Mouse (Mus musculus): ENCODE measurements at regions not wholly inside any gene's neighbourhood (a gene's known extent, or its start where the extent isn't known, plus 50 kb on each side); places are given as distances from the start of the nearest gene placed in this dataset.

GRCm38 (mm10) chr12:69441764-69442163 is 69.5 kb upstream of the Gm9887 start:
- no peaks in the 10 kb centered on the region for H3K36me3 ChIP-seq (ENCODE audit: control insufficient read depth, insufficient read depth, low read length)
- no peaks in the 10 kb centered on the region for H3K9me3 ChIP-seq (ENCODE audit: control insufficient read depth, low read length)
- 85% methylated on average over 4 of the region's 4 CpGs for WGBS
- H3K4me1 ChIP-seq (replicated peaks; ENCODE audit: control insufficient read depth, insufficient read depth, low read length): 0 out of 2 replicates have a peak, but pooled peaks cover 2% of the 10 kb centered on the region
- H3K27ac ChIP-seq (ENCODE audit: low read depth, low read length): no peak overlapping the region
- no peak overlapping the region for H3K4me3 ChIP-seq (ENCODE audit: low read depth, low read length)
- H3K27me3 ChIP-seq (ENCODE audit: control insufficient read depth, insufficient read depth, low read length): no peaks in the 10 kb centered on the region
- DNase-seq (ENCODE audit: low spot score) (no peak), ATAC-seq (ENCODE audit: low FRiP score) (no peak)
- H3K9ac ChIP-seq (ENCODE audit: low read depth, low read length): no peak overlapping the region
- H3K4me2 ChIP-seq (replicated peaks; ENCODE audit: low read depth, low read length): no peak overlapping the region

- ATAC-seq (ENCODE audit: low FRiP score) (no peak), DNase-seq (ENCODE audit: low spot score) (no peak)
- Histone ChIP-seq H3K9ac (ENCODE audit: low read depth, low read length) (no peak overlapping the region), H3K27me3 (ENCODE audit: control insufficient read depth, insufficient read depth, low read length) (no peaks in the 10 kb centered on the region), H3K4me3 (ENCODE audit: low read depth, low read length) (no peak overlapping the region), H3K4me1 (replicated peaks; ENCODE audit: control insufficient read depth, insufficient read depth, low read length) (no peaks in the 10 kb centered on the region), H3K9me3 (ENCODE audit: control insufficient read depth, low read length) (no peaks in the 10 kb centered on the region), H3K27ac (ENCODE audit: low read depth, low read length) (no peak overlapping the region), H3K36me3 (ENCODE audit: control insufficient read depth, insufficient read depth, low read length) (no peaks in the 10 kb centered on the region), H3K4me2 (replicated peaks; ENCODE audit: low read depth, low read length) (no peak overlapping the region)
- WGBS: 79% methylated on average over 5 of the region's 5 CpGs
Measured at GRCm38 (mm10) chr12:69438271-69438670, 66.0 kb upstream of the Gm9887 start.

DNA sequence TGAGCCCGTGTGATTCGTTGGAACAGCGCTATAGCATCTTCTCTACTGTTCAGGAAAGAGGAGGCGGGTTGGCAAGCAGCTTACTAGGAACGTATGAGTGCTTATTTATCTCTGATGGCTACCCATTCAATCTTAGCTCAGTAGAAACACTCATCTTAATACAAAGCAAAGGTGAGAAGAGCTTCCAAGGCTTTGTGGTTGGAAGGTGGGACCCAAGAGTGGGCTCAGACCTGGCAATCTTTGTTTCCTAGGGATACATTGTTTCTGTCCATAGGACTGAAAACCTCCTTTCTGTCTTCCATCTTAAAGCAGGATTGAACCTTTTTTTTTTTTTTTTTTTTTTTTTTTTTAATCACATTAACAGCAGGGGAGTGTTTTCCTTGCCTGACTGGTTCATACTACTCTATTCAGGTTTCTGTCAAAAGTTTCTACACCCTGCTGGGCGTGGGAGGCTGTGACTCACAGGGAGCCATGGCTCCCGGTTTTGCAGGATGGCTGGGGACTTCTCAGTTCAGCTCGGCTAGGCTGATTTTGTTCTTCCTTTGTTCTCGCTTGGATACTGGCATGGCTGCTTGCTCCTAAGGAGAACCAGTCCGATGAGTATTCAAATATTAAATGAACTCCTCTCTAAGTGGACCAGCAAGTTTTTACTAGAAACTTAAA is 64.7 kb upstream of the Gm9887 start:
- Histone ChIP-seq H3K4me2 (replicated peaks; ENCODE audit: low read depth, low read length) (no peak overlapping the region), H3K4me3 (ENCODE audit: low read depth, low read length) (no peak overlapping the region), H3K36me3 (ENCODE audit: control insufficient read depth, insufficient read depth, low read length) (no peaks in the 10 kb centered on the region), H3K27ac (ENCODE audit: low read depth, low read length) (no peak overlapping the region), H3K27me3 (ENCODE audit: control insufficient read depth, insufficient read depth, low read length) (no peaks in the 10 kb centered on the region), H3K4me1 (replicated peaks; ENCODE audit: control insufficient read depth, insufficient read depth, low read length) (no peaks in the 10 kb centered on the region), H3K9ac (ENCODE audit: low read depth, low read length) (no peak overlapping the region), H3K9me3 (ENCODE audit: control insufficient read depth, low read length) (no peaks in the 10 kb centered on the region)
- ATAC-seq (ENCODE audit: low FRiP score) (peak; percentile 75; the same call in 1 of the 2 replicates), DNase-seq (ENCODE audit: low spot score) (peak; percentile 55)
- 22% methylated on average over 10 of the region's 10 CpGs for WGBS

GRCm38 (mm10) chr12:69434315-69434714 is 62.1 kb upstream of the Gm9887 start:
- ATAC-seq (ENCODE audit: low FRiP score) (no peak), DNase-seq (ENCODE audit: low spot score) (no peak)
- no peak overlapping the region for H3K9ac ChIP-seq (ENCODE audit: low read depth, low read length)
- H3K27ac ChIP-seq (ENCODE audit: low read depth, low read length): no peak overlapping the region
- no peaks in the 10 kb centered on the region for H3K36me3 ChIP-seq (ENCODE audit: control insufficient read depth, insufficient read depth, low read length)
- no peaks in the 10 kb centered on the region for H3K27me3 ChIP-seq (ENCODE audit: control insufficient read depth, insufficient read depth, low read length)
- H3K4me1 ChIP-seq (replicated peaks; ENCODE audit: control insufficient read depth, insufficient read depth, low read length): no peaks in the 10 kb centered on the region
- H3K4me2 ChIP-seq (replicated peaks; ENCODE audit: low read depth, low read length): no peak overlapping the region
- H3K9me3 ChIP-seq (ENCODE audit: control insufficient read depth, low read length): no peaks in the 10 kb centered on the region
- 71% methylated on average over 4 of the region's 4 CpGs for WGBS
- H3K4me3 ChIP-seq (ENCODE audit: low read depth, low read length): no peak overlapping the region

GRCm38 (mm10) chr12:69432086-69432485 is 59.8 kb upstream of the Gm9887 start:
- ATAC-seq (ENCODE audit: low FRiP score) (no peak), DNase-seq (ENCODE audit: low spot score) (no peak)
- Histone ChIP-seq H3K36me3 (ENCODE audit: control insufficient read depth, insufficient read depth, low read length) (no peaks in the 10 kb centered on the region), H3K4me2 (replicated peaks; ENCODE audit: low read depth, low read length) (no peak overlapping the region), H3K9ac (ENCODE audit: low read depth, low read length) (no peak overlapping the region), H3K27me3 (ENCODE audit: control insufficient read depth, insufficient read depth, low read length) (no peaks in the 10 kb centered on the region), H3K27ac (ENCODE audit: low read depth, low read length) (no peak overlapping the region), H3K9me3 (ENCODE audit: control insufficient read depth, low read length) (no peaks in the 10 kb centered on the region), H3K4me3 (ENCODE audit: low read depth, low read length) (no peak overlapping the region), H3K4me1 (replicated peaks; ENCODE audit: control insufficient read depth, insufficient read depth, low read length) (no peaks in the 10 kb centered on the region)
- 54% methylated on average over 7 of the region's 7 CpGs for WGBS

DNA sequence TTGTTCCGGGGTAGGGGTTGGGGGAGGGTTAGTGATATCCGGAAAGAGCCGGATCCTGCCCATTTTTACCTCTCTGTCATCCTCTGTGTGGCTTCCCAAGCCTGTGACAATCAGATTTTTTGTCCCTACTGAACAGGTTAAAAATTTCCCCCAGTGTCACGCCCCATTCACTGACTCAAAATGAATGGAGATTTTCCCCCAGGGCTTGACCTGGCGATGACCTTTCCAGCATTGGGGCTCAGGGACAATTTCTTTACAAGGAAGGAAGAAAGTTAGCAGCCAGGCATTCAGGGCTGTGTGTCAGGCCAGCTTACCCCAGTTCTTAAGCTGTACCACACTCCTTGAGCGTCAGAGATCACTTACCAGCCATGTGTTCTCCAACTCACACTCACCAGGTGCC is 55.9 kb upstream of the Gm9887 start:
- H3K4me3 ChIP-seq (ENCODE audit: low read depth, low read length): no peak overlapping the region
- ATAC-seq (ENCODE audit: low FRiP score) (no peak), DNase-seq (ENCODE audit: low spot score) (no peak)
- no peaks in the 10 kb centered on the region for H3K27me3 ChIP-seq (ENCODE audit: control insufficient read depth, insufficient read depth, low read length)
- WGBS: 38% methylated on average over 6 of the region's 6 CpGs
- H3K27ac ChIP-seq (ENCODE audit: low read depth, low read length): no peak overlapping the region
- no peaks in the 10 kb centered on the region for H3K36me3 ChIP-seq (ENCODE audit: control insufficient read depth, insufficient read depth, low read length)
- H3K4me1 ChIP-seq (replicated peaks; ENCODE audit: control insufficient read depth, insufficient read depth, low read length): no peaks in the 10 kb centered on the region
- no peaks in the 10 kb centered on the region for H3K9me3 ChIP-seq (ENCODE audit: control insufficient read depth, low read length)
- no peak overlapping the region for H3K9ac ChIP-seq (ENCODE audit: low read depth, low read length)
- H3K4me2 ChIP-seq (replicated peaks; ENCODE audit: low read depth, low read length): no peak overlapping the region

- Histone ChIP-seq H3K36me3 (ENCODE audit: control insufficient read depth, insufficient read depth, low read length) (no peaks in the 10 kb centered on the region), H3K4me3 (ENCODE audit: low read depth, low read length) (no peak overlapping the region), H3K27ac (ENCODE audit: low read depth, low read length) (no peak overlapping the region), H3K9me3 (ENCODE audit: control insufficient read depth, low read length) (no peaks in the 10 kb centered on the region), H3K9ac (ENCODE audit: low read depth, low read length) (no peak overlapping the region), H3K27me3 (ENCODE audit: control insufficient read depth, insufficient read depth, low read length) (no peaks in the 10 kb centered on the region), H3K4me2 (replicated peaks; ENCODE audit: low read depth, low read length) (no peak overlapping the region), H3K4me1 (replicated peaks; ENCODE audit: control insufficient read depth, insufficient read depth, low read length) (no peaks in the 10 kb centered on the region)
- DNase-seq (ENCODE audit: low spot score): no peak
- ATAC-seq (ENCODE audit: low FRiP score): no peak
- 78% methylated on average over 3 of the region's 3 CpGs for WGBS
Measured at GRCm38 (mm10) chr12:69425610-69426009, 53.4 kb upstream of the Gm9887 start.

DNA sequence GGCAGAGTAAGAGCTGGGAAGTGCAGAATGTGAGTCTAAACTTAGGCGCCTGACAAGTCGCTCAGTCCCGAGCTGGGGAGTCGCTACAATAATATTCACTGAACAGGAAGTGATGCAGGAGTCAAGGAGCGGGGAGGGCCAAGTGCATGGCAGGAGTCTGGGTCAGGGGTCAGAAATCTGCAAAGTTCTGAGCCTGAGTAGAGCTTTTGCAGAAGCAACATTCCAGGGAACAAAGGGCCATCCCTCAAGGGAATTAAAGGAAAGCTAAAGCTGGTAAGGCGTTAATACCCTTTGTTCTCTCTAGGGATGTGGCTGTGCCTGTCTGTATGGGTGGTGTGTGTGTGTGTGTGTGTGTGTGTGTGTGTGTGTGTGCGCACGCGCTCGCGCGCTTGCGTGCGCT is 52.7 kb upstream of the Gm9887 start:
- DNase-seq (ENCODE audit: low spot score) (peak; percentile 47), ATAC-seq (ENCODE audit: low FRiP score) (no peak)
- H3K4me3 ChIP-seq (ENCODE audit: low read depth, low read length): no peak overlapping the region
- no peaks in the 10 kb centered on the region for H3K36me3 ChIP-seq (ENCODE audit: control insufficient read depth, insufficient read depth, low read length)
- no peaks in the 10 kb centered on the region for H3K27me3 ChIP-seq (ENCODE audit: control insufficient read depth, insufficient read depth, low read length)
- H3K4me1 ChIP-seq (replicated peaks; ENCODE audit: control insufficient read depth, insufficient read depth, low read length): no peaks in the 10 kb centered on the region
- 58% methylated on average over 14 of the region's 14 CpGs for WGBS
- H3K27ac ChIP-seq (ENCODE audit: low read depth, low read length): no peak overlapping the region
- H3K9ac ChIP-seq (ENCODE audit: low read depth, low read length): no peak overlapping the region
- no peak overlapping the region for H3K4me2 ChIP-seq (replicated peaks; ENCODE audit: low read depth, low read length)
- H3K9me3 ChIP-seq (ENCODE audit: control insufficient read depth, low read length): no peaks in the 10 kb centered on the region

Data from hindbrain, embryonic 11.5 days (tissue).